Mouse (Mus musculus) spleen, adult 18-20 months (tissue): ENCODE measurements at regions not wholly inside any gene's neighbourhood (a gene's known extent, or its start where the extent isn't known, plus 50 kb on each side); places are given as distances from the start of the nearest gene placed in this dataset.
A peak's percentile ranks its signal among the peaks of the same experiment; 100 is the strongest.

ENCODE experiments used
- DNase-seq, 2 experiments: peaks; one replicate each; pipeline ENCODE4 v3.0.0; 2022; ENCODE audit warnings: mixed read lengths in 2 of 2

DNA sequence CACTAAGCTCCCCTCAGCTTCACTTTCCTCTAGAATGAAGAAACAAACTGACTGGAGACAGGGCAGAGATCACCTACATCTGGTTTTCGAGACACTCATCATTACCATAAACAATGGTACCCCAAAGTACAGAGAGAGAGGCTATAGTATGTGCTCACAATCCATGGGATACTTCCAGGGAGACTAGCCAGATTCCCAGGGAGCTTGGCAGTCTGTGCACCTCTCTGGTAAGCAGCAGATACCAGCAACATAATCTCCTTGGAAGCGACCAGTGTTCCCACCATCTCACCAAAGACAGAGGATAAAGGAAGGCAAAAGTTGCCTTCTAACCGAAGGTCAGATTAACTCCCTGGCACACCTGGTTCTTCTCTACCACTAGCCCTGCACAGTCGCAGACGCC lies 256.4 kb downstream of the Prdm2 start:
- DNase-seq = no peak

DNA sequence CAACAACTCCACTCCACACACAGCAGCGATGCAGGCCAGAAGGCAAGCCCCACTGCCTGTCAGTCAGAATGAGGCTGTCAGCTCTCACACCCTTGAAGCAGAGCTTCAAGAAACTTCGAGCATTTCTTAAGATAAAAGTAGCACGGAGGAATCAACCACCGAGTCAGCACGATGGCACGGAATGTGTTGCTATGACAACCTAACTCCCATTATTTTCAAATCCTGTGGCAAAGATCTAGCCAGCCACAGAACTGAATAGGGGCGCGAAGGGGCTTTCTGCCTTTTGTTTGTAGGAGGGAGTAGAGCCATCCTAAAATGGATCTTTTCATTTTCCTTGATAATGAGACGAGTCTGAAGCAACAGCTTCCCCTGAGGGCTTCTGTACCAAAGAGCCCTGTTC lies 259.1 kb downstream of the Prdm2 start:
- DNase-seq = no peak

DNA sequence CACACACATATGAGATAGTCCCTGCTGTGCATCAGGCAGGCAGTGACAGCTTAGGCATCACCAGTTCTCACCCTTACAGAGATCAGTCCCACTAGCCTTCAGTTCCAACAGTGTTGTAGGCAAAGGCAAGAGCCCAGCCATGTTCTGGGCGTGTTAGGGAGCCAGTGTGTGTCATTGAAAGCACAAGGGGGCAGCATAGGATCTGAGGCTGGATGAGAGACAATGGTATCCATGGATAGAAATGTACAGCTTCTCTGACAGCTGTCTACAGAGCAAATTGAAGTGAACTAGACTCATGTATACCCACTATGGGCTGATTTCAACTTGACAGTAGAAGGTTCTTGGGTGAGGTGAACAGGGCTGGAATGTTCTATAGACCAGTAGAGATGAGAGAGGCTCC lies 259.9 kb downstream of the Prdm2 start:
- no peak for DNase-seq

DNA sequence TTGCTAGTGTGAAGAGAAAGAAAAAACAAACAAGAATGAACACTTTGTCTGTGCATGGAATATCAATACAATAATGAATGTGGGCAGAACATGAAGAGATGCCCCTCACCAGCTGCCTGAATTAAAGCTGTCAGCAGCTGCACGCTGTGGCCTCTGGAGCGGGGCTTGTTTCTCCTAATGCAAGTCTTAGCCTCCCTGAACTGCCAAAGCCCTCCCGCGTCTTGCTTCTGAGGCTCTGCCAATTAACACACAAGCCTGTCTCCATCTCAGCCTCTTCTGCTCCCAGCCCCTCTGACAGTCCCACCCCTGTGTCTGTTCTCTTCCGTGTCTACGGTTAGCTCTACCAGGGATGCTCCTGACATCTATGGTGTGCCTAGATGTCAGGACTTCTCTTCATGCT lies 265.1 kb downstream of the Prdm2 start:
- DNase-seq = no peak

DNA sequence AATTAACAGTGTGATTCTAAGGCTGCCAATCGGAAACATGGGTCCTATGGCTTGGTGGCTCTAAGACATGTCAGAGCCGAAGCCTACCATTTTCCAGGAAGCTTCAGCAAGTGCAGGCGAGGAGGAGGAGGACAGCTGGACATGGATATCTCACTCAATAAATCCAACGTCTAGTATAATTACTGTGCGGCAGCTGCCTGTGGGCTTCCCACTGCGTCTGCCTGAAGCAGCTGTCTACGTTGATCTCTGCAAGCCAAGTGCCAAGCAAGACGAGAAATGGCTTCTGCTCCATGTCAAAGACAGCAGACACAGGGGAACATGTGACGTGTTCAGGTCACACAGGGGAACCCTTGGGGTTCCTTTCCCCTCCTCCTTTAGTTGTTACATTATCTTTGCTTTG lies 279.2 kb downstream of the Prdm2 start:
- DNase-seq = no peak

DNA sequence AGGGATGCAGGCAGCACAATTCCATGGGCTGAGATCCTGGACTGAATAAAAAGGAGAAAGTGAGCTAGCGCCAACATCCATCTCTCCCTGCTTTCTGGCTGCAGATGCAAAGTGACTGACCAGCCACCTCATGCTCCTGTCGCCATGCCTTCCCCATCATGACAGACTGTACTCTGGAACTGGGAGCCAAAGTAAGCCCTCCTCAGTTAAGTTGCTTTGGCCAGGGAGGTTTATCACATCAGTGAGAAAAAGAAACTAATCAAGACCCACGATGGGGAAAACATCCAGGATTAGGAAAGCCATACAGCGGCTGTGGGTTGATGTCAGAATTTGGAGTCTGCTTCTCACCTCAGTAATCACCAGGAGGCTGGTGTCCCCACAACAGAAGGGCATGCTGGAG lies 283.6 kb downstream of the Prdm2 start:
- DNase-seq = no peak

DNA sequence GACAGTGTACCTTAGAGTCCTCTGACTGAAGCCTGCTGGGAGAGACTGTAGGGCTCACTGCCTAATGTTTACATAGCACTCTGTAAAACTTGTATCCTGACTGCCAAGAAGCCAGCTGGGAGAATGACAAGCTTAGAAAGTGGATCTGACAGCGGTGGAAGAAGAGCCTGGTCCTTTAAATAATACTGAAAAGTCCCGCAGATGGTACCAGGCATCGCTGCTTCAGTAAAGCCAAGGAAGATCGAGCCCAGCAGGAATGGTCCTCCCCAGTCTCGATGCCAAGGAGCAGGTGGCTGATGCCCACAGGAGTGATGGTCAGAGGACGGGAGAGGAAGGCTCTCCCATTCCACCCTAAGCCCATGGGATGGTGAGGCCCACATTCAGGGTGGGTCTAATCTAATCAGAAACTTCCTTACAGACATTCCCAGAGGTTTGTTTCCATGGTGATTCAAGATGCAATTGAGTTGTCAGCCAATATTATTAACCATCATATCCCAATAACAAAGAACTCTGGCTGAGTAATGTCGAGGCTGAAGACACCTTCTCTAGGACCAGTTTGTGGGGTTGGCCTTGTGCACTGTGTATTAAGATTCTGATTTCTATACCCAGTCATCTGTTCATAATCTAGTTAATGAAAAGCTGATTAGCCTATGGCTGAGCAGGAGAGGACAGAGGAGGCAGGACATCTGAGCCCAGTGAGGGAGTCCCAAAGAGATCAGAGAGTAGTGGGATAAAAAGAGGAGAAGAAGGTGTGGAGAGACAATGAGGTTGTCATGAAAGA lies 285.3 kb downstream of the Prdm2 start:
- no peak for DNase-seq

DNA sequence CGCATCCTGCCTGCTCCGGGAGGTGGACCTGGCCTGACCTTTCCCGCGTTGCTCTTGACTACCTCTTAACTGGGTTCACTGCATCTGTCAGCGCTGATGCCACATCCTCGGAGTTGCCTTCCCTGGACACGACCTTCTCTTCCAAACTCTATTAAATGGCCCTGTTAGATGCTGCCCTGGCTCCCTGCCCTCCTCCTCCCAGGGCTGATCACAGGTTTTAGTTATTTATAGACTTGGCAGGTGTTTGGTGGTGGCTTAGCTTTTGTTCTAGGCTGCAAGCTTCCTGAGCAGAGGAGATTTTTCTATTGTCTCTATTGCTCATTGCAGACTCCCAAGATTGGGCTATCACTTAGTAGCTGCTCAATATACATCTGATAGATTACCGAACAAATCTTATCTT lies 287.7 kb downstream of the Prdm2 start:
- no peak for DNase-seq

DNA sequence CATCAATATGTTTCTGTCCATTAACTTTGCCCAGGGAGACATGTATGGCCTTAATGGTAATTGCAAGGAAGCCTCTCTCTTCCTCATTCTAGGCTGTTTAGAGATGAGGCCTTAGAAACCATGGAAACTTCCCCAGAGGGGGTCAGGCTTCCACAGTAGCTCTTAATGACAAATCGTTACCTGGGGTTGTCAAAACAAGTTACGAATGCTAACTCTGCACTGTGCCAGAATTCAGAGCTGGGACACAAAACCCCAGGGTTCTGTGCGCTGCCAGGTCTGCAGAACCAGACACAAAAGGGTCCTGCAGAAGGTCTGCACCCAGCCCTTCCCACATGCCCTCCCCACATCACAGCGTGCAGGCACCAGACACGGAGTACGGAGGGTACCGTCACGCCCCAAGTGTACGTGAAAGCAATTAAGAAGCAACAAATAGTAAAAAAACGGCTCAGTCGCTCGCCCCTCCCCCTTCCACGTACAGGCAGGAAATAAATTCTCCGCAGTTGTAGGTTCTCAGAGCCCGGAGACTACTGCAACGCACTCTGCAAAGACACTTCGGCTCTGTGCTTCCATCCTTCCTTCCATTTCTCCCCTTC lies 303.3 kb downstream of the Prdm2 start:
- no peak for DNase-seq

DNA sequence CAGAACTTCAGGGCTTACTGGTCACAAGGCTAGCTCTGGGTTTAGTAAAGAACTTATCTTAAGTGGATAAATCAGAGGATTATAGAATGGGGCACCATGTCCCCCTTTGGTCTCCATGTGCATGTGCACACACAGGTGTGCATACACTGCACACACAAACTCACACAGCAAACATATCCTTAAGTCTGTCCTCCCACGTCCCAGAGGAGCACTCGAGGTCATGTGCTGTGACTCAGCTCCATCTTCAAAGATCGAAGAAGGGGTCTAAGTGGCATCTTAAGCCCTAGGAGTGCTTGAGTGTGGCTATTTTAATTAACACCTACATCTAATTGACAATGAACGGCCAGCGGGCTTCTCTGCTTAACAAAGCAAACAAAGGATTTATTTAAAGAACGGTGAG lies 304.0 kb downstream of the Prdm2 start:
- DNase-seq = no peak

DNA sequence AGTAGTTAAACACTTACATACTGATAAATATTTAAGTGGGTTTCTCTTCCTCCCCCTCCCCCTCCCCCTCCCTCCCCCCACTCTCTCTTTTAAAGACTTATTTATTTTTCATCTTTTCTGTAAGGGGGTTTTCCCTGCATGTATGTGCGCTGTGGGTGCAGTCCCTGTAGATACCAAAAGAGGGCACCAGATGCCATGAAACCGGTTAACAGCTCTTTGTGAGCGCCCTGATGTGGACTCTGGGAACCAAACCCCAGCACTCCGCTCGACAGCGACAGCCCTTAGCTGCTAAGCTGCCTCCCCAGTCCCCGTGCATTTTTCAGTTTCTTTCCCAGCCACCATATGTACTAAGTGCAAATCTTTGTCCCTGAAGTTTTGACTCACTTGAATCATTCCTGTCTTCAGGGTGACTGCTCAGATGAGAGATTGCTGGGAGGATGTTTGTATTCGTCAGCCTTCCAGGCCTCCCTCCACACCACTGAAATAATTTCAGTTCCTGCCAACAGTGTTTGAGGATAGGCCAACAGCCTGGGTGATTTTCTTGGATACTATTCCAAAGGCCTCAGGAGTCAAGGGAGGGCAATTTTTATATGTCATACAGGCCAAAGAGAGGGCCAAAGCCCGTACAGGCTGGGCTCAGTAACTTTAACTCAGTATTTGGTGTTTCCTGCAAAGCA lies 309.3 kb downstream of the Prdm2 start:
- DNase-seq = no peak

DNA sequence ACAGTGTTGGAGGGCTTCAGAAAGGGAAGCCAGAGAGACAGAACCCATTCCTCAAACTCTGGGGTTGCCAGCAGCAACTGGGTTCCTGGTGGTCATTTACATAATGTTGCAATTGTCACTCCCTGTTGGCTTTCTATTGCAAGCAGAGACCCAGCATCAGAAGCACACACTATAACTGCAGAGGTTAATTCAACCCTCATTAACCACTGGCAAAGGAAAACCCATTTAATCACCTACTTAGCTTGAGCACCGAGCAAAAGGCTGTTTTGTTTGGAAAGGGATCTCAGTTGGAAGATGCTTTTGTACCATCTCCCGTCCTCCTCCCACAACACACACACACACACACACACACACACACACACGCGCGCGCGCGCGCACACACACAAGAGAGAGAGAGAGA lies 312.0 kb downstream of the Prdm2 start:
- no peak for DNase-seq

DNA sequence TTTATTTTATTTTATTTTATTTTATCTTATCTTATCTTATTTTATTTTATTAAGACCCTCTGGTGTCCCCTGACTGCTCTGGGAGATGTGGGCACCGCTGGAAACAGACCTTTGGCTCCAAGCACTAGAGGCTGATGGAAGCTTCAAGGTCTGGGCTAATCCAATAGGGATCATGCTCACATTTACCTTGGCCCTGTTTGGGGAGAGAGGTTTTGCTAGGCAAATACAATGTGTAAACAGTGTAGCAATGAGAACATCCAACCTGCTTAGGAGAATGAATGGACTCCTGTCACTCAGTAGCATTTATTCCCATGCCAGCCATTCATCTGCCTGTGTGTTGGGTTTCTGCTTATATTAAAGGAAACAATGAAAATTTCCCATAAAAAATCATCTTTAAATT lies 313.8 kb downstream of the Prdm2 start:
- no peak for DNase-seq

DNA sequence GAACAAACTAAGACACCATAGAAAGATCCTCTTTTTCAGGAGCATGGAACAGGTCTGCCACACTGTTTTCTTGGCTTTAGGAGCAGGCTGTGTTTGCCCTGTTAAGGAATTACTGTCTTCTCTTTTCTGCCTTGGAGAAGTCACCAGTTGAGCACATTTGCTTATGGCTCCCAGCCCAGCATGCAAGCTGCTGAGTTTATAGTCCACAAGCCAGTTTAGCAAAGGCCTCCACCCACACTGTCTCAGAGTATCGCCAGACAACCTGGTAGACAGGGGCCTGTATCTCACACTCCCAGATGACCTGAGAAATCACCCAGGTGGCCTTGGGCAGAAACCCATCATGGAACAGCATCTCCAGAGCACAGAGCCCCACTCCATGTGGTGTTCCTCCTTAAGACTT lies 322.1 kb downstream of the Prdm2 start:
- no peak for DNase-seq

DNA sequence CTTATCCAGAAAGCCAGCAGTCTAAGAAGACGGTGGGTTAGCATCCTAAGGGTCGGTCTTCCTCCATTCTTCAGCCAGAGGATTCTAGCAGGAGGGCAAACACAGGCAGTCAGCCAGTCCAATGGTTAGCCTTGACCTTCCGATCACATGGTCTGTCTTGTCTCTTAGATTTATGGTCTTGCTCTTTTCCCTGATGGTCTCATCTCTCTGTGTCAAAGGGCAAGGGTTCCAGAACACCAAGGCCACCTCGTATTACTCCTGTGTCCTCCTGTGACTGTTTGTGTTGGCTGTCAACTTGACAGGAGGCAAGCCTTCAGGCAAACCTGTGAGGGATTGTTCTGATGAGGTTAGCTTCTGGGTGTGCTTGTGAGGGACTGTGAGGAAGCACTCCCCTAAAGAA lies 323.9 kb downstream of the Prdm2 start:
- DNase-seq = no peak

DNA sequence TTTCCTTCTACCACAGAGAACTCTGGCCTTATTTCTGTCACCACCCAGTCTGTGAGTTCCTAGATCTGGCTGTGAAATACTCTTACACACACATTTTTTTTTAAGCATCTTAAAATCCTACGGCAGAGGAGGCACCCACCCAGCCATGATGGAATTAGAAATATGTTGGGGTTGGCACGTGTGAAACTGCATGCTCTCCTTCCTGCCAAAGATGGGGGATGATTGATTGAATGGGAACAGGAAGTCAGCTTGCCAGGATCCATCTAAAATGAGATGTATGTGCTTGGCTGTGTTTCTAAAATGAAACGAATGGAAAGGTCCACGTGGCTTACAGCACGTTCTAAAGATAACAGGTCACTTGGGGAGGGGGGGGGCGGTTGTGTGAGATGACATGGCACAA lies 324.9 kb downstream of the Prdm2 start:
- DNase-seq = no peak

DNA sequence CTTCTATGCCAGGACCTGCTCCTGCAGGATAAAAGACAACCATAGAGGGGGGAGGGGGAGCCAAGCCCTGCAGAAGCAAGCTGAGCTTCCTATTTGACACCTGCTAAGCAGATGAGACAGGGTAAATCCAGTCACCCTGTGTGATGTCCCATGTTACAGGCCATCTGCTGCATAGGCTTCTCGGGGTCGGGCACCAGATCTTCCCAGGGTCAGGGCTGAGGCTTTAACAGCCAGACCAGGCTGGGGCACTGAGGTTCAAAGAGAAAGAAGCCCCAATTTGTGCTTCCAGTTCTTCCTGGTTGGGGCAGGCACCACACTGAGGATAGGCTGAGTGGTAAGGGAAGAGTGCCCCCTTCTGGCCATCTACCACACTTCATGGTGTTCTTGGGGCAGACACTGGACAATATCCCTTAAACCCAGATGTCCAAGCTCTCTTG lies 332.5 kb downstream of the Prdm2 start:
- peak in 1 of 2 experiments; percentile 9 for DNase-seq

DNA sequence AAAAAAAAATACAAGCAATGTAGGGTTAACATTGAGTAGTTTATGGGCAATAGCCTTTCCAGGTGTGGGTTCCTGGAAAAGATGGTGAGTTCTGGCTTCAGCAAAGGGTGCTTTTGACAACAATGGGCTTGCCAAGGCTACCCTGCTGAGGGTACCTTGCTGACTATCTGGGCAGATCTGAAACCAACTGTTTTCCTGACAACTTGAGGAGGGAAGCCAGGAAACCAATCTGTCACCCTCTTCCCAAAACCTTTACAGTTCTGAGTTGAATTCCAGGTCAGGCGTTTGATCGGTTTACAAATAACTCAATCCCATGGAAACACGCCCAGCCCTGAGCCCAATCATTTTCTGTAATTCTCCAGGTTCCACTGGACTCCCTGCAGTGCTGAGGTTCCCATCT lies 336.6 kb downstream of the Prdm2 start:
- DNase-seq = no peak

DNA sequence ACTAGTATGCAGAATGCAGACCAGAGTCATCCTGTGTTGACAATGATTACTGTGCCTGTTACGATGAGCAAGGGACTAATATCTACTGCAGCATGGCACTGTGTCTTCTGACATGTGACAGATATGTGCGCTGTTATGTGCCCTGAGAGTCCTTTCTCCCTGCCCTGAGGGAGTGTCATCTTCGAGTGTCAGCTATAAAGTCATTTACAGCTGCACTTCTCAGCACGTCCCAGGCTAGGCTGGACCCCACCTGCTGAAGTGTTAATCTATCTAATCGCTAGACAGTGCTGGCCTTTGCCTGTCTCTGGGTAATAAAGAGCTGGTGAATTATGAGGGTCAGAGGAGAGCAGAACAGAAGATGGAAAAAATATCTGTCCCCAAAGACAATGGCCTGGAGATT lies 337.7 kb downstream of the Prdm2 start:
- DNase-seq = no peak

DNA sequence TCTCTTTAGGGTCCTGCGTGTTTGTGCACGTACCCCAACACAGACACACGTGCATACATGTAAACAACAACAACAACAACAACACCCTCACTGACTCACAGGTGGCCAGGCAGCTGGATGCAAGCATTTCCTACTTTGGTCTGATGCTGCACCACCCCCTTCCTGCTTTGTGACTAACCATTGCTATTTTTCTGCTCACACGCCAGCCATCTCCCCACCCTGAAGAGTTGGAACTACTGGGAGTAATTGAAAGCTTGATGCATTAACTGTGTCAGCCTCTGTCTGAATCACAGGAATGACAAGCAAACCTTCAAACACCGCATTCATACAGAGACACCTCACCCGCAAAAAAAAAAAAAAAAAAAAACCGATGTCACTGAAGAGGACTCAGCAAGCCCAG lies 346.5 kb downstream of the Prdm2 start:
- no peak for DNase-seq

DNA sequence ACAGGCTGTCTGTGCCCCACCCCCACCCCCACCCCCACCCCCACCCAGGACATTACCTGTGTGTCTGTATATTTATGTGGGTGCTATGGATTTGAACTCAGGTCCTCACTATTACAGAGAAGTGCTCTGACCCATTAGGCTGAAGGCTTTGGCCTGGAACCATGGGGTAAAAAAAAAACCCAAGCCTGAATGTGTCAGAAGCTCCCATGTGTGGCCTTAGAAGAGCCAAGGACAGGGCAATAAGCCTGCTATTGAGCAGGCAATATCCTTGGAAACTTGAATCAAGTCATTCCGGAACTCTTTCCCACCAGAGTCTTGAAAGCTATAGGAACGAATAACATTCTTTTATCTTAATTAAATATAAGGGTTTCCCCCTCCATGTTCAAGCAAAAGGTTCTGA lies 347.2 kb downstream of the Prdm2 start:
- DNase-seq = no peak

DNA sequence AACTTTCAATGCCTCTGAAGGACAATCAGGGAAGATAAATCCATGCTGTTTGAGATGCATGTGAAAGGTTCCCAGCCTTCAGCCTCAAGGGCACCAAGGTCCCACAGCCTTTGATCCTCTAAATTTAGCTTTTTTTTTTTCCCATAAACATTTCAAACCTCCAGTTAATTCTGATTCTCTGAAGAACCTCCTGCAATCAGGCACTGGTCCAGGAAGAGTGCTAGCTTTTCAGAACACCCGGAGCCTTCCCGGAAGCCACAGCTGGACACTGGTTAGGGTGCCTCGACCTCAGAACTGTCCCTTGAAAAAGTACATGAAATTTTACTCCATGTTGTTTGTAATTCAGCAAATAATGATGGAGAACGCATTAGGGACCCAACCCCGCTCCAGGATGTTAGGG lies 348.9 kb downstream of the Prdm2 start:
- no peak for DNase-seq

DNA sequence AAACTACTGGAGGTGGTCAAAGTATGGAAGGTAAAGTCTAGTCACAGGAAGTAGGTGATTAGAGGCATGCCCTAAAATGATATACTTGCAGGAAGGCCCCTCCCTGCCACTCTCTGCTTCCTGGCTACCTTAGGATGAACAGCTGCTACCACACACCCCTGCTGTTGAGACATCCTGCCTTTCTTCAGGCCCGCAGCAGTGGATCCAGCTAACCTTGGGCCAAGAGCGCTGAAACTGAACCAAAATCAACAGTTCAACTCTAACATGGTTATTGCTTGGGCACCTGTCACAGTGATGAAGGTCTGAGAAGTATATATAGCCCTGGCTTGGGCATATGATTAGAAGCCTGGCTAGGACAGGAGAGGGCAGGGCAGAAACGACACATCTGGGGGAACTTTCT lies 352.4 kb downstream of the Prdm2 start:
- no peak for DNase-seq

DNA sequence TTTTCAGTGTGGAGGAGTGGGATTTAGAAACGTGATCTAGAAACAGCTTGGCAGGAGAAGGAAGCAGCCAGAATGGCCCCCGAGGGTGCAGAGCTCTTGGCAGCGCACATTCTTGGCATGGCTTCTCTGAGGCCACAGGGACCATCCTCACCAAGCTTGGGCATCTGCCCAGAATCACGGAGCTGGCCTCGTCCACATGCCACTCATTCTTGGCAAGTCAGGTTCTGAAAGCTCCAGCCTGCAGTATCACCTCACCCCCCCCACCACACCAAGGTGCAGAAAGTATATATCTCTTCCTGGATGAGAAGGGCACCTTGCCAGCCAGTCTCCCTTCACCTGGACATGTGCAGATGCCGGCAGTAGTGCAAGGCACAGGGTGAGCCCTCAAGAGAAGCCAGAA lies 356.2 kb downstream of the Prdm2 start:
- no peak for DNase-seq
